ENCODE assay signal across 28 mouse cellular contexts in the genomic region with DNA sequence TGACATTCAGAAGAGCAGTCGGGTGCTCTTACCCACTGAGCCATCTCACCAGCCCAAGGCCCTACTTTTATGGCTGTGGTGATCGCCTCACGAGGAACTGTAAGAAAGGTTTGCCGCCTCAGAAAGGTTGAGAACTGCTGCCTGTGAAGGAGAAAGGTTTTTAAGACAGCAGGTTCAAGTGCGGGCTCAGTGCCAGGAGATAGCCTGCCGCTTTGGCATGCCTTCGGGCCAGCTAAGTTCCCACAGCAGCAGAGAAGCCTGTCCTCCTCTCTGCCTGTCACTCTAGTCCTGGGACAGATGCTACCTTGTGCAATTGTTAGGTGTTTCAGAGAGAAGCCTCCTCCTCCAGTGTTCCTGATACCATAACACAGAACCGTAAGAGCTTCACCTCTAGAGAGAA. TPM values are rescaled to one million over a fixed set of nuclear protein-coding genes. Genes with fewer than 3 reads are reported as not detected.
DNase-seq lines count a peak whose midpoint lies in the region; ATAC-seq lines count a peak whose summit lies in the region.
"Had no signal": no experiment of that assay in that cellular context is flagged by ENCODE, and none has a peak within 500 bp of the region (broad histone marks: within the 10 kb centered on the region; RNA-seq: fewer than 3 reads in every experiment).

No protein-coding gene starts in this region.

- H3K4me1 ChIP-seq in forebrain, embryonic 10.5 days, result peaks cover 21% of the 10 kb centered on the region
- peaks cover 24% of the 10 kb centered on the region for H3K4me1 ChIP-seq in forebrain, embryonic 13.5 days
- no peaks in the 10 kb centered on the region for H3K4me1 ChIP-seq in kidney, embryonic 14.5 days (ENCODE audit: control insufficient read depth, insufficient read depth, low read length)

- peak; percentile 50 for DNase-seq in adrenal gland, postnatal 14 days
- no peak for DNase-seq in adrenal gland, adult 2 months
- peak; percentile 5 for DNase-seq in forebrain, embryonic 10.5 days (ENCODE audit: extremely low spot score, low spot score)
- peak; percentile 55 for DNase-seq in kidney, adult 9 months
- peak; percentile 53 for DNase-seq in adipocyte (ENCODE audit: low spot score)
- DNase-seq: embryo, embryonic 11 days; forebrain, postnatal 0 days; gastrocnemius, postnatal 14 days; heart, adult 2 months; heart, postnatal 14 days; layer of hippocampus, postnatal 36 days; lung, adult 18-20 months; lung, postnatal 10 days; right cerebral cortex, adult 18-20 months; right cerebral cortex, postnatal 4 days; thymus, adult 18-20 months; thymus, postnatal 36 days had no signal

- H3K4me3 ChIP-seq in forebrain, embryonic 10.5 days, result no peak overlapping the region
- H3K4me3 ChIP-seq in forebrain, embryonic 13.5 days, result no peak overlapping the region
- H3K4me3 ChIP-seq in kidney, embryonic 14.5 days (ENCODE audit: low read length), result no peak overlapping the region
- H3K4me3 ChIP-seq: embryonic facial prominence, embryonic 15.5 days; heart, adult 2 months; heart, embryonic 13.5 days; limb, embryonic 13.5 days; liver, embryonic 12.5 days; midbrain, embryonic 10.5 days; myocyte had no signal

- H3K4me2 ChIP-seq in forebrain, embryonic 13.5 days, result no peak overlapping the region
- no peak overlapping the region for H3K4me2 ChIP-seq in kidney, embryonic 14.5 days (replicated peaks; ENCODE audit: low read depth, low read length)
- H3K4me2 ChIP-seq: embryonic facial prominence, embryonic 15.5 days; heart, embryonic 13.5 days; limb, embryonic 13.5 days; liver, embryonic 12.5 days had no signal

- peaks cover 55% of the 10 kb centered on the region for H3K36me3 ChIP-seq in forebrain, embryonic 10.5 days (replicated peaks)
- H3K36me3 ChIP-seq in forebrain, embryonic 13.5 days (ENCODE audit: poor library complexity, severe bottlenecking), result peaks cover 37% of the 10 kb centered on the region
- peaks cover 36% of the 10 kb centered on the region for H3K36me3 ChIP-seq in kidney, embryonic 14.5 days (ENCODE audit: control insufficient read depth, insufficient read depth, low read length)

- WGBS in forebrain, embryonic 10.5 days, result 97% methylated on average over 8 of the region's 8 CpGs
- 91% methylated on average over 8 of the region's 8 CpGs for WGBS in forebrain, embryonic 13.5 days
- WGBS in kidney, embryonic 14.5 days, result 94% methylated on average over 8 of the region's 8 CpGs

- ATAC-seq in forebrain, embryonic 13.5 days, result no peak
- ATAC-seq in kidney, embryonic 14.5 days (ENCODE audit: low FRiP score, low TSS enrichment), result no peak
- ATAC-seq: forebrain, postnatal 0 days; hindbrain, postnatal 0 days; liver, embryonic 12.5 days; midbrain, embryonic 16.5 days had no signal

- no peak overlapping the region for H3K9ac ChIP-seq in forebrain, embryonic 13.5 days
- no peak overlapping the region for H3K9ac ChIP-seq in kidney, embryonic 14.5 days (ENCODE audit: low read depth, low read length)
- H3K9ac ChIP-seq: embryonic facial prominence, embryonic 15.5 days; forebrain, postnatal 0 days; heart, embryonic 13.5 days; limb, embryonic 13.5 days; liver, embryonic 12.5 days had no signal

- no peak overlapping the region for H3K27ac ChIP-seq in forebrain, embryonic 10.5 days
- H3K27ac ChIP-seq in forebrain, embryonic 13.5 days, result no peak overlapping the region
- H3K27ac ChIP-seq in kidney, embryonic 14.5 days (ENCODE audit: low read depth, low read length), result no peak overlapping the region
- H3K27ac ChIP-seq: embryonic facial prominence, embryonic 15.5 days; heart, adult 2 months; heart, embryonic 13.5 days; hindbrain, postnatal 0 days; kidney, postnatal 0 days; limb, embryonic 13.5 days; liver, embryonic 12.5 days; midbrain, embryonic 10.5 days had no signal

- no peaks in the 10 kb centered on the region for H3K27me3 ChIP-seq in forebrain, embryonic 10.5 days (ENCODE audit: poor library complexity, severe bottlenecking)
- H3K27me3 ChIP-seq in forebrain, embryonic 13.5 days, result no peaks in the 10 kb centered on the region
- H3K27me3 ChIP-seq in kidney, embryonic 14.5 days (ENCODE audit: control insufficient read depth, insufficient read depth, low read length), result no peaks in the 10 kb centered on the region
- H3K27me3 ChIP-seq: embryonic facial prominence, embryonic 15.5 days; heart, embryonic 13.5 days; limb, embryonic 13.5 days; liver, embryonic 12.5 days had no signal

- no peaks in the 10 kb centered on the region for H3K9me3 ChIP-seq in forebrain, embryonic 10.5 days
- H3K9me3 ChIP-seq in forebrain, embryonic 13.5 days (replicated peaks), result no peaks in the 10 kb centered on the region
- H3K9me3 ChIP-seq in kidney, embryonic 14.5 days (ENCODE audit: control insufficient read depth, low read length), result no peaks in the 10 kb centered on the region
- H3K9me3 ChIP-seq: embryonic facial prominence, embryonic 15.5 days; heart, embryonic 13.5 days; limb, embryonic 13.5 days; liver, embryonic 12.5 days; midbrain, embryonic 10.5 days had no signal

RNA-seq across cellular contexts. Expression of a gene that starts 3.9 kb away (rescaled TPM):
- 90.9 and 102 TPM in 2 replicates for total RNA-seq in adrenal gland, postnatal 14 days (2021)
- 100 to 1,000 TPM; 108 to 139 TPM for total RNA-seq in adrenal gland, adult 2 months (2021)
- 19.4 and 20.3 TPM in 2 replicates for polyA plus RNA-seq in adrenal gland, adult 2 months (2012; rRNA removed)
- 396 and 405 TPM in 2 replicates for polyA plus RNA-seq in forebrain, embryonic 10.5 days (2016; fragmentation: Nextera tagmentation; extraction: Ambion mirVana)
- 348 and 354 TPM in 2 replicates for polyA plus RNA-seq in forebrain, embryonic 13.5 days (2015; fragmentation: Nextera tagmentation; extraction: Ambion mirVana)
- polyA plus RNA-seq in kidney, embryonic 14.5 days (2014; fragmentation: Nextera tagmentation; extraction: Ambion mirVana), result 78.4 and 95.7 TPM in 2 replicates

RNA-seq across cellular contexts. Expression of a gene that starts 16.3 kb away (rescaled TPM):
- total RNA-seq in adrenal gland, postnatal 14 days (2021), result 1.6 and 21.6 TPM in 2 replicates
- total RNA-seq in adrenal gland, adult 2 months (2021), result 1 to 10 TPM; 2.4 to 6.4 TPM
- 0.15 and 0.33 TPM in 2 replicates for polyA plus RNA-seq in adrenal gland, adult 2 months (2012; rRNA removed)
- 1.5 and 2.0 TPM in 2 replicates for polyA plus RNA-seq in forebrain, embryonic 10.5 days (2016; fragmentation: Nextera tagmentation; extraction: Ambion mirVana)
- polyA plus RNA-seq in forebrain, embryonic 13.5 days (2015; fragmentation: Nextera tagmentation; extraction: Ambion mirVana), result 0.71 and 1.5 TPM in 2 replicates
- 0.61 and 0.76 TPM in 2 replicates for polyA plus RNA-seq in kidney, embryonic 14.5 days (2014; fragmentation: Nextera tagmentation; extraction: Ambion mirVana)
- total RNA-seq: gastrocnemius, postnatal 14 days; heart, adult 2 months had no signal

RNA-seq across cellular contexts. Expression of a gene that starts 37.3 kb away (rescaled TPM):
- total RNA-seq in adrenal gland, postnatal 14 days (2021), result 58.1 and 63.8 TPM in 2 replicates
- total RNA-seq in adrenal gland, adult 2 months (2021), result 10 to 100 TPM; 54.5 to 60.2 TPM
- polyA plus RNA-seq in adrenal gland, adult 2 months (2012; rRNA removed), result 12.2 and 12.8 TPM in 2 replicates
- 140 and 149 TPM in 2 replicates for polyA plus RNA-seq in forebrain, embryonic 10.5 days (2016; fragmentation: Nextera tagmentation; extraction: Ambion mirVana)
- polyA plus RNA-seq in forebrain, embryonic 13.5 days (2015; fragmentation: Nextera tagmentation; extraction: Ambion mirVana), result 166 and 170 TPM in 2 replicates
- polyA plus RNA-seq in kidney, embryonic 14.5 days (2014; fragmentation: Nextera tagmentation; extraction: Ambion mirVana), result 146 and 173 TPM in 2 replicates

RNA-seq across cellular contexts. Expression of a gene that starts 40.5 kb away (rescaled TPM):
- 84.1 and 86.9 TPM in 2 replicates for total RNA-seq in adrenal gland, postnatal 14 days (2021)
- 10 to 100 TPM; 59.6 to 81.3 TPM for total RNA-seq in adrenal gland, adult 2 months (2021)
- polyA plus RNA-seq in adrenal gland, adult 2 months (2012; rRNA removed), result 24.1 and 26.7 TPM in 2 replicates
- 199 and 207 TPM in 2 replicates for polyA plus RNA-seq in forebrain, embryonic 10.5 days (2016; fragmentation: Nextera tagmentation; extraction: Ambion mirVana)
- polyA plus RNA-seq in forebrain, embryonic 13.5 days (2015; fragmentation: Nextera tagmentation; extraction: Ambion mirVana), result 170 and 186 TPM in 2 replicates
- polyA plus RNA-seq in kidney, embryonic 14.5 days (2014; fragmentation: Nextera tagmentation; extraction: Ambion mirVana), result 186 and 194 TPM in 2 replicates

RNA-seq across cellular contexts. Expression of a gene that starts 41.2 kb away (rescaled TPM):
- 232 and 252 TPM in 2 replicates for total RNA-seq in adrenal gland, postnatal 14 days (2021)
- 100 to 1,000 TPM; 208 to 230 TPM for total RNA-seq in adrenal gland, adult 2 months (2021)
- polyA plus RNA-seq in adrenal gland, adult 2 months (2012; rRNA removed), result 27.8 and 34.9 TPM in 2 replicates
- polyA plus RNA-seq in forebrain, embryonic 10.5 days (2016; fragmentation: Nextera tagmentation; extraction: Ambion mirVana), result 533 and 536 TPM in 2 replicates
- 470 and 497 TPM in 2 replicates for polyA plus RNA-seq in forebrain, embryonic 13.5 days (2015; fragmentation: Nextera tagmentation; extraction: Ambion mirVana)
- polyA plus RNA-seq in kidney, embryonic 14.5 days (2014; fragmentation: Nextera tagmentation; extraction: Ambion mirVana), result 407 and 495 TPM in 2 replicates

Comparison
In these comparisons a context has a peak if more than half of its experiments do, and no peak if none do; other contexts are left out.
1. RNA of a gene that starts 37.3 kb away (polyA plus RNA-seq): 166 to 170 TPM in forebrain, embryonic 13.5 days, 146 to 173 TPM in kidney, embryonic 14.5 days and 140 to 149 TPM in forebrain, embryonic 10.5 days; 12.2 to 12.8 TPM in adrenal gland, adult 2 months; every median in the first group is over 10 times any median in the second.